Mouse (Mus musculus) erythroblast, adult 5-6 weeks (primary cell): Measurements from ENCODE around the gene Adgrg5. TPM values are rescaled to one million over a fixed set of nuclear protein-coding genes. Genes with fewer than 3 reads are reported as not detected.
A peak's percentile ranks its signal among the peaks of the same experiment; 100 is the strongest.

Experiments used
- ATAC-seq: replicated peaks from 2 replicates; pipeline ENCODE4 v1.8.0; 2016; ENCODE audit warnings: moderate number of reproducible peaks, mild to moderate bottlenecking, moderate TSS enrichment, inconsistent platforms; ENCODE audit not compliant: poor library complexity, low FRiP score, severe bottlenecking
- total RNA-seq, 2 experiments: library from RNA; stranded (forward) in 1 of 2; stranded (reverse) in 1 of 2; fragments of 150-400 nt in 1 of 2; fragments of 200-764, 138-1000 nt in 1 of 2; gene quantifications; 2 replicates each; pipeline versions ENCODE4 v1.2.3 to v1.2.4; 2015 to 2017; ENCODE audit warnings: low replicate concordance in 2 of 2

The Adgrg5 gene
- 0.19 and 1.0 TPM in 2 replicates for total RNA-seq (2015; ENCODE audit: low replicate concordance)
- total RNA-seq (2017; ENCODE audit: low replicate concordance), result 0.85 TPM in 1 of 2 replicates, not detected in the other

GRCm38 (mm10) chr8:94923405-94923804, at the start of gene Adgrg5:
Gene Adgrg5, plus strand, starts transcription at chr8:94923694.
- no peak for ATAC-seq

GRCm38 (mm10) chr8:94874358-94874757, 49.1 kb upstream of the Adgrg5 start:
- ATAC-seq, result peak; percentile 66

- ATAC-seq, result peak; percentile 5; the same call in 1 of the 2 replicates
These were observed 48.2 kb upstream of the Adgrg5 start for GRCm38 (mm10) chr8:94875096-94875870.

- ATAC-seq, result no peak
These were observed 47.7 kb upstream of the Adgrg5 start for GRCm38 (mm10) chr8:94875871-94876150.

- peak; percentile 74 for ATAC-seq
These were observed 47.2 kb upstream of the Adgrg5 start, which contains the start of gene Dok4 for GRCm38 (mm10) chr8:94876197-94876730. Gene Dok4, minus strand, starts transcription at chr8:94876330.

- no peak for ATAC-seq
These were observed 46.7 kb upstream of the Adgrg5 start for GRCm38 (mm10) chr8:94876820-94877219.

- no peak for ATAC-seq
These were observed 42.8 kb upstream of the Adgrg5 start for GRCm38 (mm10) chr8:94880742-94881141.

- ATAC-seq, result 0 out of 2 replicates have a peak, but pooled peaks have one; percentile 33
These were observed 35.0 kb upstream of the Adgrg5 start for GRCm38 (mm10) chr8:94888383-94889036.

- ATAC-seq, result no peak
These were observed 30.6 kb upstream of the Adgrg5 start for GRCm38 (mm10) chr8:94892917-94893316.

GRCm38 (mm10) chr8:94899262-94899661, 24.2 kb upstream of the Adgrg5 start:
- ATAC-seq, result peak; percentile 94

GRCm38 (mm10) chr8:94900617-94901016, 22.9 kb upstream of the Adgrg5 start:
- ATAC-seq, result no peak

GRCm38 (mm10) chr8:94901031-94901430, 22.5 kb upstream of the Adgrg5 start:
- no peak for ATAC-seq

GRCm38 (mm10) chr8:94903709-94904108, 19.8 kb upstream of the Adgrg5 start:
- ATAC-seq, result no peak

- ATAC-seq, result no peak
These were observed 18.9 kb upstream of the Adgrg5 start for GRCm38 (mm10) chr8:94904450-94905175.

GRCm38 (mm10) chr8:94907591-94908300, 15.7 kb upstream of the Adgrg5 start:
- ATAC-seq, result no peak

- peak; percentile 86 for ATAC-seq
These were observed 14.6 kb upstream of the Adgrg5 start for GRCm38 (mm10) chr8:94908847-94909246.

- ATAC-seq, result no peak
These were observed 10.3 kb upstream of the Adgrg5 start for GRCm38 (mm10) chr8:94913061-94913660.

GRCm38 (mm10) chr8:94914256-94914655, 9.2 kb upstream of the Adgrg5 start:
- ATAC-seq, result no peak

GRCm38 (mm10) chr8:94914701-94915101, 8.8 kb upstream of the Adgrg5 start:
- ATAC-seq, result no peak
